Mouse (Mus musculus) heart, postnatal 25 days (tissue): ENCODE data around the gene Ccnc. TPM values are rescaled to one million over a fixed set of nuclear protein-coding genes. Genes with fewer than 3 reads are reported as not detected.
A peak's percentile ranks its signal among the peaks of the same experiment; 100 is the strongest.

ENCODE experiments used
- DNase-seq: peaks from one replicate; pipeline ENCODE4 v3.0.0; 2022; ENCODE audit warnings: low spot score
- intact Hi-C: fragments of 180-260 bp; cut with DNase I; formaldehyde crosslinking; loops from one replicate; pipeline ENCODE4 v1.15.1; 2025
- total RNA-seq, 2 experiments: library from RNA; stranded (reverse); gene quantifications; 2 replicates each; pipeline ENCODE4 v1.2.3; 2021

Ccnc gene
- 10 to 100 TPM; 14.4 to 17.9 TPM for total RNA-seq

DNA sequence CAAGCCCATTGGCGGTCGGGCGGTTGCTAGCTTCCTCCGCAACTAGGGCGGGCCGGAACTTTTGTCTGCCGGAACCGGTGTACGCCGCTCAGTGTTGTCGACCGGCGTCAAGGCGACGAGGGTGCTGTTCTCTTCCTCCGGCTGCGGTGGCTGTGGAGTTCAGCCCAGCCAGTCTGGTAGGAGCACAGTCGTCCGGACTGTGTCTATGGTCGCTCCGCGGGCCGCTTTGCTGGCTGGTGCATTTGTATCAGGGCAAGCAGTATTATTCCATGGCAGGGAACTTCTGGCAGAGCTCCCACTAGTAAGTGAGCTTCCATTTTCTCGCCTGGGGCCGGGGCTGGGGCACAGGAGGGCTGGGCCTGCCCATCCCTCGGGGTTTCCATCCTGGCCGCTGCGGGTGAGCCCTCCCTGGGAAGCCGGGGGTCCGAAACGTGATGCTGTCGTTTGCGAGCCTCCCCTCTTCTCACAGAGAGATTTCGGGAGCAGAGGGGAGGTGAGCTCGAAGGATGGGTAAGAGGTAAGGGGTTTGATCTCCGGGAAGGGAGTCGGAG lies at the start of gene Ccnc:
TSS of gene Ccnc (plus strand) at position 87 of the 551 bp plus-strand sequence.
- peak; percentile 86 for DNase-seq
- intact Hi-C loops, result loop anchor here (2.0 to 5.0 kb wide), 4 partner anchors 41 to 150 kb away; partner anchors contain the start of gene Coq3

DNA sequence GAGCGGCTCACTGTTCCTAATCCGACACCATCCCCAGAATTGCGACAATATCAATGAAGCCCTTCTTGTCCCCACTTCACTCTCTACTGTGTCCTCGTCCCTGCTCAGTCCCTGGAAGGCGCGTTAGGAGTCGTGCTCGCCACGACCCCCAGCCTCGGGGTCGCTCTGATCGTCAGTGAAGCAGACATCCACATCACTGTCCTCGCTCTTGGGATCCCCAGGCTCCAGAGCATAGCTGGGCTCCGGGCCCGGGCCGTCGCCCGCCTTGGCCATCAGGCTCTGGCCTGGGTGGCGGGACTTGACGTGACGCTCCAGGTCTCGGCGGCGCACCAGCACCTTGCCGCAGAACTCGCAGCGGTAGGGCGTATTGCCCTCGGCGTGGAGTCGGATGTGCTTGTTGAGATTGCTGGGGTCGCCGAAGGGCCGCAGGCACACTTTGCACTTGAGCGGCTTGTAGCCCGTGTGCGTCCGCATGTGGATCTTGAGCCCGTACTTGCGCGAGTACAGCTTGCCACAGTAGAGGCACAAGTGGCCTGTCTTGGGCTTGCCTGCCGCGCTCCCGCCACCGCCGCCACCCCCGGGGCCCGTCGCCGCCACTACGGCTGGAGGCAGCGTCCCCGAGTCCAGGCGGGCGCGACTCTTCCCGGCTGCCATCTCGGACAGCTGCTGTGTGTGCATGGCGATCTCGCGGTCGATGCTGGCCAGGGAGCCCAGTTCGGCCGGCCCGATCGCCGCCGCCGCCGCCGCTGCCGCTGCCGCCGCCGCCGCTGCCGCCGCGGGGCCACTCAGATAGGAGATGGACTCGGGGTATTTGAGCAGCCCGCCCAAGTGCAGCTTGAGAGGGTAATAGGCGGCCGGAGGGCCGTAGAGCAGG lies 49.2 kb upstream of the Ccnc start:
- no peak for DNase-seq
- intact Hi-C loops, result no loop called here

DNA sequence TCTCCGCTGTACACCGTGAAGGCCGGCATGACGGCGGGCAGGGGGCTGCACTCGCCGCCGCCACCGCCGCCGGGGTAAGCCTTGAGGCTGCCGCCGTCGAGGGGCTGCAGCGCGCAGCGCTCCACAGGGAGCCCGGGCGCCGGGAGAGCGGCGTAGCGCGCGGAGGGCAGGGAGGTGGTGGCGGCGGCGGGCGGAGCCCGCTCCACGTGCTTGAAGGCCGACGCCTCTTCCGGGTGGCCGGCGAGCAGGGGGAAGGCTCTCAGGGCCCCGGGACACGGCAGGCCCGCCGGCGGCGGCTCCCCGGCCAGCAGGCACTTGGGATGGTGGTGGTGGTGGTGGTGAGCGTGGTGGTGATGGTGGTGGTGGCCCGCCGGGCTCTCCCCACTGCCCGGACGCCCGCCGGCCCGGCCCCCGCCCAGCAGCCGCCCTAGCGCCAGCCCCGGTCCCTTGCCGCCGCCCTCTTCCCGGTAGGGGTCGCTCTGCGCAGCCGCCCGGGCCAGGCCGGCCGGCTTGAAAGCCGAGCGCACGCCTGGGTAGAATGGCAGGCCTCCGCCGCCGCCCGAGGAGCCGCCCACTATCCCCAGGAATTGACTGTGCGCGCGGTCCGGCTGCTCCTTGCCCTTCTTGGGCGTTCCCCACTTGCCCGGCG lies 48.4 kb upstream of the Ccnc start:
- DNase-seq, result no peak
- intact Hi-C loops, result no loop called here

DNA sequence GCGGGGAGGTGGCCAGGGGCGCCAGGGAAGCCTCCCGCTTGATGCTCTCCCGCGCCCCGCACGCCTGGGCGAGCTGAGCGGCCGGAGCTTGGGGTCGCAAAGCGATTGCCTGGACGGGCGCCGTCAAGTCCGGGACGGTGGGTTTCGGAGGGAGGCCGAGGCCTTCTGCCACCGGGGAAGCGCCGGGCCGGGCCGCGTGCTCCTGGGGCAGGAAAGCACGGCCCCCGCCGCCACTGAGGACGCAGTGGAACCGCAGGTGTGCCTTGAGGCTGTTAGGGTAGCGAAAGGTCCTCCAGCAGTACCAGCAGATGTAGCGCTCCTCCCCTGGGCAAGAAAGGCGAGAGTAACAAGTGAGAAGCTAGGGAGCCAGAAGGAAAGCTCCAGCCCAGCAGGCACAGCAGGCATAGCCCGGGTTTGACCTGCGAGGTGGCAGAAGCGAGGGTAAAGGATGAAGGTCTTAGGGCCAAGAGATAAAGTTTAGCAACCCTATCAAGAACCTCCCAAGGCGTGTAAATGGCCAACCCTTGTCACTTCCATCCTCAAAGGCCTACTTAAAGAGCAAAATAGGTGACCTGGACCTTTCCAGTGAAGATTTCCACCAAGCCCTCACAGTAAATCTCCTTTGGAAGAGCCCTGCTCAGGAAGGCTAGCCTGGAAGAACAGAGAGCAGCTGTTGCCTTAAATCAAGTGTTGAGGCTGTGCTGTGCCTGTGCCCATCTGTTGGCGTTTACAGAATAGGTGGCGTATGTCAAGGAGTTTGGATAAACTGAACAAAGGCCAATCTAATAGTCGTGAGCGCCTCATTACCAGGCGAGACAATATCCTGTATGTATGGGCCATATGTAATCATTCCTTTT lies 47.6 kb upstream of the Ccnc start:
- DNase-seq, result no peak
- intact Hi-C loops, result no loop called here

DNA sequence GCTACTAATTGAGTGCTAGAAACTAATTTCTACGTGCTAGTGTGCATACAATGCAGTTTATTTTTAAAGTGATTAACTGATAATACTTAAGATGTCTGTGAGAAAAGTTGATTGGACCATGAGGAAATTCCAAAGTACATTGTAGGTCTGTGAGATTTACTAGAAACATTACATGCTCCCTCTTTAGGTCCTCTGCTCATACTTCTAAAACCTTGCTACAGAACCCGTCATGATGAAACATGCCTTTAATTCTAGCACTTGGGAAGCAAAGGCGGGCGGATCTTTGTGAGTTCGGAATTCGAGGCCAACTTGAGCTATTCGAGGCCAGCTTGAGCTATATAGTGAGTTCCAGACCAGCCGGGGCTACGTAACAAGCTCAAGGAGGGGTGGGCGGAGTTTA lies 46.5 kb upstream of the Ccnc start:
- no peak for DNase-seq
- intact Hi-C loops, result no loop called here

DNA sequence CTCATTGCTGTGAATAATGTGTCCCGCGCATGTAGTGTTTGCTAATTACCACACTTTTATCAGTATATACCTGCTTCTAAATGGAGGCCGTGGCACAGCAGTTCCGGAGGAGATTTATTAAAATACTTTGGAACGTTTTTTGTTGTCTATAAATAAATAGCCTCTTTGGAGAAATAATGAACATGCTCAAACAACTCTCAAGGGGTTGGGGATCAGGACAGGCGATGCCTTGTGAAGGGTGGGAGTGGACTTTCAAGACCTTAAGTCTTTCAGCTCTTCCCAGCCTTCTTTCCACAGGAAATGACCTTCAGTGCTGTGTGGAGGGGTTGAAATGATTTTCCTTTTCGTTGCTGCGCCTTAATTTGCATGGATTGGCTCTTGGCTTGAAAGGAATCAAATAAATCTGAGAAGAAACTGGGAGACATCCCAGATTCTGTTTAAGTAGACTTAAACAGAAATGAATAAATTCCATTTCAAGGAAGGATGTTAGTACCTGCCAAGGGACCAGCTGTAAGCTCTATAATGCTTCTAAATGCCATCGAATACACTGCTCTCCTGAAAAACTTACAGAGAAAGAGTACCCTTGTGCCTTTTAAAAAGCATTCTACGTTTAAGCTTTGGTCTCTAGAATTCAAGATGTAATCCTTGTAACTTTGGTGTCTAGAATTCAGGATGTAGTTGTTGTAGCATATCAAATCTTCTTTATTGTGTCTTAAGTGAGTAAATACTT lies 44.9 kb upstream of the Ccnc start:
- intact Hi-C loops, result no loop called here
- DNase-seq, result no peak

DNA sequence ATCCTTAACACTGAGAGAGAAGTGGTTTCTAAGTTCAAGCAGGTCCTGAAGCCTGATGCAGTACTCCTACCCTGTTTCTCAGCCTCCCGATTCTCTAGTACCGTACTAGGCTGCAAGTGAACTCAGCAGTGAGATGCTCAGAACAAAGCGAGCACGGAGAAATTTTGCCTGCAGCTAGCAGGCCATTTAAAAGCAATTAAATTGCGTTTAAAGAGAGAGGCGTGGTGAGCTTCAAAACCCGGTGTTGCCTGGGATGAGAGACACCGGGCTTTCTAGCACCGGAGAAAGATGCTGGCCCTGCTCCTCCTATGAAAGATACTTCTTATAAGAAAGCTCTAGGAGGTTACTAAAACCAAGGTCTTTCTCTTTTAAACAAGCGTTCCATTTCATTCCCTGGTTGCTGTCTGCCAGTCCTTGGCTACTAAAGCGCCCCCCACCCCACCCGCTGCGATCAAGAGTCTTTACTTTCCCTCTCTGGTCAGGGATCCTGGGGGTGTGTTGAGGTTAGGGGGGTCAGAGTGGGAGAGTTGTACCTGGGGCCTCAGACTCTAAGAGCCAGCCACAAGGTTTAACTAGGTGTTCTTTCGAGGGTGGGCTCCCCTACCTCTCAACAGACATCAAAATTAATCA lies 43.0 kb upstream of the Ccnc start:
- intact Hi-C loops, result no loop called here
- no peak for DNase-seq

DNA sequence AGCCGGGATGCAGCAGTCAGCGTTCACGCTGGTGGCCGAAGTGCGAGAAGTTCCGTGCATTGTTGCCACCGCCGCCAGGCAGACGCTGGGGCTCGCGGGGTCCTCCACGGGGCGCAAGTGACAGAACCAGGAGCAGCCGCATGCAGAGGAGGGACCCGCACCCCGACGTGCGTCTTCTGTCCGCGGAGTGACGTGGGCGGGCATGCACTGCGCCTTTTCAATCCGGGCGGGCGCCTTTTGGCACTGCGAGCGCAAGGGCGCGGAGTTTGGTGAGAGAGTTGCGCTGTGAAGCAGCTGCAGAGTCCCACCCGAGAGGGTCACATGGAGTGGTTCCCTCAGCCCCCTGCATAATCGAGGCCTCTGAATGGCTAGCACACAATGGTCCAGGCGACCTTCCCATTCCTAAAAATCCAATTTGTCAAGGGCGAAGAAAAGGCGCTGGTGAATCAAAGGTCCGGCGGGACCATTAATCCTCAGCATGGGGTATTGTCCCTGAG lies 41.9 kb upstream of the Ccnc start, which contains the start of gene Prdm13:
TSS of gene Prdm13 (minus strand) at position 369 of the 497 bp plus-strand sequence.
- DNase-seq, result no peak
- intact Hi-C loops, result no loop called here

DNA sequence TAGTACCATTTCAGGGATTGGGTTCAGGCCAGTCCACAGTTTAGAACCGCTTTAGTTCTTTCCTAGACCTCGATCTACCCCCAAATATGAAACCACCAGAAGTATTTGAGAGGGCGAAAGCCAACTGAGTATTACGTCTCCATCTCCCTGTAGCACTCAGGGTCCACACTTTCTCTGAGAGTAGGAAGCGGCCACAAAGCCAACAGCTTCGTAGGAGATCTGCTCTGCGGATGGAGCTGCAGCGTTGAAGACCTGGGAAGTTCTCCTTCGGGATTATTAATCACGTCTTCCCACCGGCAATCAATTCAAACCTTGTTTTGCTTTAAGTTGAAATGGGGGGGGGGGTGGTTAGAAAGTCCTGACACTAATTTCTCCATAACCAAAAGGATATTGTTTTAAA lies 41.1 kb upstream of the Ccnc start:
- intact Hi-C loops, result no loop called here
- DNase-seq, result no peak

DNA sequence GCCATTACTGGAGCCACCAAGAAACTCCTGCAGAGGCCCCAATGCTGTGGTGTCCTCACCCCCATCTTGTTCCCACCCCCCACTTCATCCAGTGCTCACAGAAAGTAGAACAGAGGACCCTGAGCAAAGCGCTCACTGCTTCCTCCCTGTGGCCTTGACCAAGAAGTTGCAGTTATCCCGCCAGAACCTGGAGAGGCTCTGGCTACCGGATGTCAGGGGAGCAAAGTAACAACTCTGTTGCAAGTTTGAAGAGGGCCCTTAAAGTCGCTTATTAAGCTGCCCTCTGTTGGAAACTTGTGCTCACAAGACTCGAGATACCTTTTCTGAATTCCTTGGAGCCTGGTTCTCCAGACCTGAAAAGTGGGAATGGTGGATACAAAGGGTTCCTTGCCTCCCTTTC lies 40.6 kb upstream of the Ccnc start:
- intact Hi-C loops, result no loop called here
- no peak for DNase-seq

DNA sequence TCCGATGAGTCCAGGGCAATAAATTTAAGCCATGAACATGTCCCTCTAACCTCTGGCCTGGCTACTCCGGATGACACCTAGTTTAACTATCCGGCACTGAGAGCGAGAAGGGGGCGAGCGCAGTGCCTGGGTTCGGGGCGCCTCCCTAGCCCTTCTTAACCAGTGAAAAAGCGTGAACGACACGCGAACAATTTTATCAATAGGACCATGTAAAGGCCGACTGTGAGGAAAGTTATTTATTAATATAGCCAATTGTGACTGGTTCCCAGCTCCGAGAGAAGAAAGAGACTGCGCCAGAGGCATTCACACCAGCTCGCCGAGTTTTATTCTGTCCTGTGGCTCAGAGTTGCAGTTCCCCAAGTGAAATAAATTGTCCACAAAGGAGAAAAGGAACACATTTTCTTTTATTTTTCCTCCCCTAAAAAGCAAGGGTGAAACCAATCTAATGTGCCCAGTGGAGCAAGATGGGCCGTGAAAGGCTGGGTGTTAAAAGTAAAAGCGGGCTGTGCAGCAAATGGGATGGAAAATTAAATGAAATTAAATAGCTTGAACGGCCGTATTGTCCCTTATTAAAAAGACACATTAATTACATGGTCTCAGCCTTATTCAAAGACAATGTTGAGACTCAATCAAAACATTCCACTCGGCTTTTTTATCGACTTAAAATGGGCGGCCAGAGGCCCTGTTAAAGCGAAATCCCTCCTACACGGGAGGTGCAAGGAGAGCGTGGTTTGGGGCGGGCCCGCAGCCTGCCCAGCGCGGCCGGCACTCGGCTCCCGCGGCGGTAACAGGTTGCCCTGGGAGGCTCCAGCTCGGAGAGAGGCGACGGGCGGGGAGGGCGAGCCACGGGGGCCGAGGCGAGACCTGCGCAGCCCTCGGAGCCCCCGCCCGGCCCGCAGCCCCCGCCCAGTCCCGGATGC lies 39.5 kb upstream of the Ccnc start:
- intact Hi-C loops, result no loop called here
- DNase-seq, result no peak

DNA sequence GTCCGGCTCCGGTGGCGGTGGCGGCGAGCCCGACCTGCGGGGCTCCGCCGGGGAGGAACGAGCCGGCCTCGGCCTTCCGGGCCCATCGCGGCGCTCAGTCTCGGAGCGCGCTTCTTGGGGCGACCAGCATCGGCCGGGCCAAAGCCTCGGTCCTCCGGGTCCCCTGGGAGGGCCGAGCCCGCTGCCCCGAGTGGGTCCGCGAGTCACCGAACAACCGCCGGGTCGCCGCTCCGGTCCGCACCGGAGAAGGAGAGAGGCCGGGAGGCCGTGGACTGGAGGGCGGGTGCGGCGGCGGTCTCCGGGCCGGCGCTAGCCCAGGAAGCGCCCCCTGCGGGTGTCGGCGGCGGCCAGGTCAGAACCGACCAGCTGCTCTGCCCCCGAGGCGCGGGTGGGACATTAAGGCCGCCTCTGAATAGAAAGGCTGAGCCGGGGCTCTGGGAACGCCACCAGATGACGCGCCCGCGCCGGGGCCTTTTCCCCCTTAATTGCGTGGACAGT lies 38.7 kb upstream of the Ccnc start:
- intact Hi-C loops, result no loop called here
- no peak for DNase-seq

DNA sequence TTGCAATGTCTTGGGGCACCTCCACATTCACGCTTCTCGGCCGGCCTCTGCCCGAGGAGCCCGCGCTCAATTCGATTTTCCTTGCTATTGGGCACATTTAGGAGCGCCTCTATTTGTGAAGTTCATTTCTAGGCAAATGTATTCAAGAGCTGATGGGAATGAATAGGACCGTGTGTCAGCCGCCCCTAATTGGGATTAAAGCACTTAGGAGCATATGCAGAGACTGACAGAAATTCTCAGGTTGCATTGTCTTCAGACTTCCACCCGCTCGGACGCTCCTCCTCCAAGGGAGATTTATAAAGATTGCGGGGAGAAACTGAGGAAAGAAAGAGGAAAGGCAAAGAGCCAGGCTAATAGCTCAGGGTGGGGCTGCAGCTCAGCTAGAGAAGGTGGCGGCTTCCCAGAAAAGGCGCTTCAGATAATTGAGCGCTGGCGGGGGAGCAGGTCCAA lies 38.0 kb upstream of the Ccnc start:
- DNase-seq, result no peak

DNA sequence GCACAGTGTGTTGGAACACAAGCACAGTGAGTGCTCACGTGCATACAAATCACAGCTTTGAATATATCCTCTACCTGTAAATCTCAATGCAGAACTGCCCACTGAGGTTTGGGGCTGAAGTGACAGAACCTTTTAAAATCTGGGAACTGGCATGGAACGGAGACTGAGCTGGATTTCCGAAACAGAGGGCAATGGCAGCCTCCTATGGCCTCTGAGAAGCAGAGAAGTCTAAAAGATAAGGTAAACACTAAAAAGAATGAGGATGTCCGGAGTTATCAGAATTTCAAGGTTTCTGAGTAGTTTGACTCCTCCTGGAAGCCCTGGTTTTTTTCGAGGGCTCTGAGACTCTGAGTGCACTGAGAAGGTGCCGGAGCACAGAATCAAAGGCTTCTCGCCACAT lies 37.3 kb upstream of the Ccnc start:
- intact Hi-C loops, result no loop called here
- DNase-seq, result no peak

More for the DNA sequence above, 38.0 kb upstream of the Ccnc start:
- intact Hi-C loops, result no loop called here

DNA sequence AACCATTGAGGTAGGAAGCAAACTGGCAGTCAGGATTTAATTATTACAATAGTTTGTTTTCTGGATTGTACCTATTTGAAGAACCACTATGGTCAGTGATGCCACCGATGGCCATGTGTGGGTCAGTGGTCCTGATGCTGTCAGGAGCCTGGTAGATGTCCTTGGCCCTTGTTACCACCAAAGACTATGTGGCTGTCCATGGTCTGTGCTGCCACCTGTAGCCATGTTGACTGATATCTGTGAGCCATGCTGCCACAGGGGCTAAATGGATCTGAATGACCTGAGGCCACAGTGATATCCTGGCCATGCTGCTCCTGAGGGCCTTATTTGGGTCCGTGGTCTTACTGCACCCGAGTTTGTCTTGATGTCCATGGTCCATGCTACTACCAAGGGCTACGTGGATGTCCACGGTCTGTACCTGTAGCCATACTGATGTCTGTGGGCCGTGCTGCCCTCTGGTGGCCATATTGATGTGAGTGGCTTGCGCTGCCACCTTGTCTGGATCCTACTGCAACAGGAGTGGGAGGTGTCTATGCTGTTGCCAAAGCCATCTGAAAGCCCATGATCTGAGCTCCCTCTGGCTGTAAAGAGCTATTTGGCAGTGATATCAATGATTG lies 31.8 kb upstream of the Ccnc start:
- intact Hi-C loops, result loop anchor here (5.0 kb wide), 1 partner anchor 158 kb away; no protein-coding TSS in a partner anchor
- no peak for DNase-seq

DNA sequence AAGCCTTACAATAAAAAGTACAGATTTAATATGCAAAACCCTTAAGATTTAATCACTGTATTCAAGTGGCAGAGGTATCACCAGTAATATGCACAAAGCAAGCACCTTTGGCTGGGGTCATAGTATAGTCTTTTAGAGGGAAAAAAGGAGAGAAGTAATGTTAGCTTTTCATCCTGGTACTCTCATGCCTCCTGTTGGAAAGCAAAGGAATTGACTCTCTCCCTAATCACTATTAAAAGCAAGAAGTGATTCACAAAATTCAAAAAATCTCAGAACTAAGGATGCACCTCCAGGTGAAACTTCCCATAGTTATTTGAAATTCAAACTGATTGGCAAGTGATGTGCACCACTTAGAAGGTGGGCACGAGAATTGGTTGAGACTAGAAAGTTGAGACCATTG lies 22.5 kb upstream of the Ccnc start:
- DNase-seq, result no peak
- intact Hi-C loops, result no loop called here

DNA sequence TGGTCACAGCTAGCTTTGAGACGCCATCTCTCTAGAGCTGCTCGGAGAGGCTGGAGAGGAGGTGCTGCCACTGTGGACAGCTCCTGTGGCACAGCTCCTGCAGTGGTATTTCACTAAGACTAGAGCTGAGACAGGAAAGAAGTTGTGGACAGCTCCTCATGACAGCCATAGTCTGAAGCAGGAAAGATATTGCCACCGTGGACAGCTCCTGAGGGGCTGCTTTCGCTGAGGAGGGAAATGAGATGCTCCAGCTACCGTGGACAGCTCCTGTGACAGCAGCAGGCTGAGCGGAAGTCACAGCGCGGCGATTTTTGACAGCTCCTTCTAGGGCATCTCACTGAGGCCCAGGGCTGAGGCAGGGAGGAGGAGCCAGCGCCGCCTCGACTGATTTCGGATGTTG lies 15.4 kb upstream of the Ccnc start:
- peak; percentile 14 for DNase-seq
- intact Hi-C loops, result no loop called here
